Mouse (Mus musculus) ES-E14 (cell line): ENCODE data around the gene Tmem171.

Experiments used
- MAFK ChIP-seq: IDR thresholded peaks from 2 replicates; pipeline ENCODE4 v1.6.1; 2014; ENCODE audit warnings: mild to moderate bottlenecking, low read depth, low read length, inconsistent platforms; ENCODE audit not compliant: insufficient read depth
- ZC3H11A ChIP-seq: IDR thresholded peaks from 2 replicates; pipeline ENCODE4 v1.6.1; 2012; ENCODE audit warnings: low read depth, mild to moderate bottlenecking, inconsistent platforms, low read length, borderline replicate concordance
- ZNF384 ChIP-seq: IDR thresholded peaks from 2 replicates; pipeline ENCODE4 v1.6.1; 2012; ENCODE audit warnings: low read depth, low read length, inconsistent platforms

DNA sequence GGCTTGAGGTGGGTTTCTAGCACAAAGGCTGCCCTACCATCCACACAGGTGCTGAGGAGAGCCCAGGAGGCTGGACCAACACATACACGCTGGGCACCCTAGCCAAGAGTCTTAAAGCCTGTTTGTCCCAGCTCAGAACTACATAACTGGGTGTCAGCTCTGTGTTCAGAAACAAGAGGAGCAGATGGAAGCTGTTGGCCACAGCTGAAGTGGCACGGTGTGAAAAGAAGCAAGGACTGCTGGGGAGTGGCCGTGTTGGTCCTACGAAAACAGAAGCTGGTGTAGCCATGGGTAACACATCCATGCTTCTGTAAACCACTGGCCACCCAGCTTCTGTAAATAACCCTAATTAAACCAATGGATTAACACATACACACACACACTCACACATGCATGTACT is 39.3 kb downstream of the Tmem171 start:
- no peak for TF ChIP-seq ZNF384
- no peak for TF ChIP-seq MAFK
- TF ChIP-seq ZC3H11A, result no peak
